ENCODE assay signal across 8 mouse cellular contexts in genomic region chr5:110177021-110177420, GRCm38 (mm10). TPM values are rescaled to one million over a fixed set of nuclear protein-coding genes. Genes with fewer than 3 reads are reported as not detected.
DNase-seq lines count a peak whose midpoint lies in the region; ATAC-seq and TF ChIP-seq lines count a peak whose summit lies in the region.

No protein-coding gene starts in this region.

- peaks cover 15% of the 10 kb centered on the region for H3K36me3 ChIP-seq in erythroblast, embryonic 14.5 days (ENCODE audit: control insufficient read depth)
- H3K36me3 ChIP-seq in liver, embryonic 11.5 days (ENCODE audit: control insufficient read depth, insufficient read depth, low read length) = peaks cover 3% of the 10 kb centered on the region; the same call in 1 of the 2 replicates
- no peaks in the 10 kb centered on the region for H3K36me3 ChIP-seq in stomach, embryonic 16.5 days (ENCODE audit: control insufficient read depth, insufficient read depth, low read length)

- WGBS in liver, embryonic 11.5 days = 1% methylated on average over 19 of the region's 19 CpGs
- under 1% methylated on average over 19 of the region's 19 CpGs for WGBS in stomach, embryonic 16.5 days

- H3K9ac ChIP-seq in liver, embryonic 11.5 days (ENCODE audit: low read depth, low read length) = peak overlapping the region; percentile 87
- peak overlapping the region; percentile 76 for H3K9ac ChIP-seq in stomach, embryonic 16.5 days (ENCODE audit: low read length)

- no peak for TF ChIP-seq CTCF in gastrocnemius, adult 2 months (IDR thresholded peaks at IDR 0.05)

- peaks cover 51% of the 10 kb centered on the region for H3K4me1 ChIP-seq in erythroblast, embryonic 14.5 days (ENCODE audit: control insufficient read depth)
- peaks cover 21% of the 10 kb centered on the region for H3K4me1 ChIP-seq in liver, embryonic 11.5 days (replicated peaks; ENCODE audit: control insufficient read depth, insufficient read depth, low read length)
- H3K4me1 ChIP-seq in stomach, embryonic 16.5 days (ENCODE audit: control insufficient read depth, insufficient read depth, low read length) = peaks cover 20% of the 10 kb centered on the region

- H3K9me3 ChIP-seq in erythroblast, embryonic 14.5 days (ENCODE audit: control insufficient read depth, low read length) = no peaks in the 10 kb centered on the region
- H3K9me3 ChIP-seq in liver, embryonic 11.5 days (ENCODE audit: control insufficient read depth, low read length) = no peaks in the 10 kb centered on the region
- no peaks in the 10 kb centered on the region for H3K9me3 ChIP-seq in stomach, embryonic 16.5 days (replicated peaks; ENCODE audit: control insufficient read depth, low read length)

- H3K27me3 ChIP-seq in erythroblast, embryonic 14.5 days (ENCODE audit: control insufficient read depth) = no peaks in the 10 kb centered on the region
- no peaks in the 10 kb centered on the region for H3K27me3 ChIP-seq in liver, embryonic 11.5 days (replicated peaks; ENCODE audit: control insufficient read depth, insufficient read depth, low read length)
- H3K27me3 ChIP-seq in stomach, embryonic 16.5 days (ENCODE audit: control insufficient read depth, insufficient read depth, low read length) = no peaks in the 10 kb centered on the region

- no peak for DNase-seq in gastrocnemius, adult 2 months
- no peak for DNase-seq in gastrocnemius, adult 8-10 months (ENCODE audit: low spot score in 2 of 2)
- DNase-seq in CD4-positive, CD25-positive, alpha-beta regulatory T cell, adult 2 months (ENCODE audit: low read depth, low spot score) = peak; percentile 59
- no peak for DNase-seq in liver, embryonic 11.5 days (ENCODE audit: low spot score)
- DNase-seq in kidney, postnatal 36 days = no peak
- DNase-seq in right cerebral cortex, postnatal 10 days (ENCODE audit: low spot score in 2 of 2) = no peak

- peak overlapping the region; percentile 91 for H3K4me2 ChIP-seq in liver, embryonic 11.5 days
- peak overlapping the region; percentile 90 for H3K4me2 ChIP-seq in stomach, embryonic 16.5 days (ENCODE audit: low read depth, low read length)

- intact Hi-C loops in gastrocnemius, adult 2 months (cut with DNase I) = no loop called here

- peak overlapping the region; percentile 98 for H3K27ac ChIP-seq in gastrocnemius, adult 2 months
- peak overlapping the region; percentile 34; the same call in 1 of the 2 replicates for H3K27ac ChIP-seq in liver, embryonic 11.5 days (ENCODE audit: low read depth, low read length)
- H3K27ac ChIP-seq in stomach, embryonic 16.5 days (ENCODE audit: low read length) = peak overlapping the region; percentile 25

- ATAC-seq in liver, embryonic 11.5 days (replicated peaks; ENCODE audit: low FRiP score) = peak; percentile 24
- ATAC-seq in stomach, embryonic 16.5 days (ENCODE audit: insufficient read depth, low FRiP score) = peak; percentile 7; the same call in 1 of the 2 replicates

- H3K4me3 ChIP-seq in gastrocnemius, adult 2 months = peak overlapping the region; percentile 94
- peak overlapping the region; percentile 64 for H3K4me3 ChIP-seq in erythroblast, embryonic 14.5 days (replicated peaks)
- H3K4me3 ChIP-seq in liver, embryonic 11.5 days (ENCODE audit: low read depth, low read length) = peak overlapping the region; percentile 72
- peak overlapping the region; percentile 76 for H3K4me3 ChIP-seq in stomach, embryonic 16.5 days (replicated peaks; ENCODE audit: low read length)

RNA-seq across cellular contexts. Expression of gene Golga3, which starts 0.5 kb away (rescaled TPM):
- 10 to 100 TPM; 40.8 to 42.0 TPM for total RNA-seq in gastrocnemius, adult 2 months (2021)
- total RNA-seq in gastrocnemius, adult 8-10 months (2022) = 10 to 100 TPM; 44.1 to 52.7 (median 50.0) TPM
- 0.05 and 0.09 TPM in 2 replicates for polyA plus RNA-seq in erythroblast, embryonic 14.5 days (2012)
- polyA plus RNA-seq in liver, embryonic 11.5 days (2014; fragmentation: Nextera tagmentation; extraction: Ambion mirVana) = 19.2 and 20.4 TPM in 2 replicates
- 21.3 and 22.0 TPM in 2 replicates for polyA plus RNA-seq in stomach, embryonic 16.5 days (2015; fragmentation: Nextera tagmentation; extraction: Ambion mirVana)

RNA-seq across cellular contexts. Expression of gene Chfr, which starts 41.4 kb away (rescaled TPM):
- 10 to 100 TPM; 13.3 to 14.5 TPM for total RNA-seq in gastrocnemius, adult 2 months (2021)
- total RNA-seq in gastrocnemius, adult 8-10 months (2022) = 10 to 100 TPM in 3 of 4 experiments, 1 to 10 TPM in 1; 9.0 to 12.7 (median 12.0) TPM
- polyA plus RNA-seq in erythroblast, embryonic 14.5 days (2012) = 2.5 and 4.0 TPM in 2 replicates
- 38.9 and 44.3 TPM in 2 replicates for polyA plus RNA-seq in liver, embryonic 11.5 days (2014; fragmentation: Nextera tagmentation; extraction: Ambion mirVana)
- polyA plus RNA-seq in stomach, embryonic 16.5 days (2015; fragmentation: Nextera tagmentation; extraction: Ambion mirVana) = 39.4 and 39.7 TPM in 2 replicates

RNA-seq across cellular contexts. Expression of gene Ankle2, which starts 53.8 kb away (rescaled TPM):
- 10 to 100 TPM; 29.4 to 33.3 TPM for total RNA-seq in gastrocnemius, adult 2 months (2021)
- total RNA-seq in gastrocnemius, adult 8-10 months (2022) = 10 to 100 TPM; 30.9 to 39.7 (median 33.5) TPM
- 0.27 TPM in 2 replicates for polyA plus RNA-seq in erythroblast, embryonic 14.5 days (2012)
- polyA plus RNA-seq in liver, embryonic 11.5 days (2014; fragmentation: Nextera tagmentation; extraction: Ambion mirVana) = 30.4 and 30.5 TPM in 2 replicates
- polyA plus RNA-seq in stomach, embryonic 16.5 days (2015; fragmentation: Nextera tagmentation; extraction: Ambion mirVana) = 19.6 and 23.9 TPM in 2 replicates

Comparison
In these comparisons a context has a peak if more than half of its experiments do, and no peak if none do; other contexts are left out.
1. H3K27ac ChIP-seq: peak in every context shown above with its lines; median percentile 98 in gastrocnemius, adult 2 months; 34 in liver, embryonic 11.5 days; 25 in stomach, embryonic 16.5 days.
2. RNA of gene Golga3, which starts 0.5 kb away (polyA plus RNA-seq): 21.3 to 22.0 TPM in stomach, embryonic 16.5 days and 19.2 to 20.4 TPM in liver, embryonic 11.5 days; 0.05 to 0.09 TPM in erythroblast, embryonic 14.5 days; every median in the first group is over 10 times any median in the second.
3. RNA of gene Ankle2, which starts 53.8 kb away (polyA plus RNA-seq): 30.4 to 30.5 TPM in liver, embryonic 11.5 days and 19.6 to 23.9 TPM in stomach, embryonic 16.5 days; 0.27 TPM in erythroblast, embryonic 14.5 days; every median in the first group is over 10 times any median in the second.
4. Peak in every context shown above with its lines, with median percentiles within 50 percentile points of each other: H3K4me3 ChIP-seq.